Mouse (Mus musculus) myocyte (in vitro differentiated cells): ENCODE measurements at regions not wholly inside any gene's neighbourhood (a gene's known extent, or its start where the extent isn't known, plus 50 kb on each side); places are given as distances from the start of the nearest gene placed in this dataset.

ENCODE experiments used
- H3K27me3 ChIP-seq: one replicate; pipeline ENCODE4 v1.6.1; 2011; ENCODE audit not compliant: control insufficient read depth, insufficient read depth, insufficient read length
- H3K36me3 ChIP-seq: one replicate; pipeline ENCODE4 v1.6.1; 2011; ENCODE audit not compliant: control insufficient read depth, insufficient read depth
- H3K4me2 ChIP-seq: one replicate; pipeline ENCODE4 v1.6.1; 2011; ENCODE audit warnings: low read depth, control low read depth
- H3K4me3 ChIP-seq: one replicate; pipeline ENCODE4 v1.5.1; 2011; ENCODE audit warnings: mild to moderate bottlenecking, control low read depth, moderate library complexity
- H3K79me2 ChIP-seq: one replicate; pipeline ENCODE4 v1.6.1; 2011; ENCODE audit not compliant: control insufficient read depth, insufficient read depth
- H3ac ChIP-seq: one replicate; pipeline ENCODE4 v1.6.1; 2011; ENCODE audit not compliant: control insufficient read depth, insufficient read length
- CEBPB ChIP-seq: IDR thresholded peaks from 2 replicates; pipeline ENCODE4 v1.6.1; 2011; ENCODE audit warnings: mild to moderate bottlenecking, moderate library complexity; ENCODE audit not compliant: poor library complexity, insufficient read depth, severe bottlenecking
- E2F4 ChIP-seq: IDR thresholded peaks from one replicate; pipeline ENCODE4 v1.6.1; 2011; ENCODE audit warnings: mild to moderate bottlenecking, control low read depth, moderate library complexity; ENCODE audit not compliant: insufficient read depth
- MAX ChIP-seq: IDR thresholded peaks from one replicate; pipeline ENCODE4 v1.6.1; 2011; ENCODE audit warnings: low read depth, mild to moderate bottlenecking, control low read depth
- MYOD1 ChIP-seq, 3 experiments: IDR thresholded peaks; one replicate each; pipeline ENCODE4 v1.6.1; 2011; ENCODE audit warnings: control low read depth in 2 of 3, low read depth in 2 of 3, mild to moderate bottlenecking in 2 of 3, moderate library complexity in 1 of 3; ENCODE audit not compliant: insufficient read length in 2 of 3, control insufficient read depth in 1 of 3
- MYOG ChIP-seq, 3 experiments: IDR thresholded peaks; one replicate each; pipeline ENCODE4 v1.6.1; 2011; ENCODE audit warnings: control low read depth in 2 of 3, low read depth in 2 of 3, mild to moderate bottlenecking in 2 of 3; ENCODE audit not compliant: insufficient read length in 2 of 3, control insufficient read depth in 1 of 3, insufficient read depth in 1 of 3
- POLR2A ChIP-seq: IDR thresholded peaks from one replicate; pipeline ENCODE4 v1.6.1; 2011; ENCODE audit warnings: low read depth, mild to moderate bottlenecking, control low read depth, moderate library complexity; ENCODE audit not compliant: insufficient read length
- POLR2AphosphoS2 ChIP-seq: IDR thresholded peaks from one replicate; pipeline ENCODE4 v1.6.1; 2011; ENCODE audit warnings: low read depth, control low read depth; ENCODE audit not compliant: insufficient read length
- REST ChIP-seq: IDR thresholded peaks from one replicate; pipeline ENCODE4 v1.6.1; 2011; ENCODE audit warnings: mild to moderate bottlenecking, control low read depth, moderate library complexity; ENCODE audit not compliant: insufficient read depth, insufficient read length
- SRF ChIP-seq: IDR thresholded peaks from one replicate; pipeline ENCODE4 v1.6.1; 2011; ENCODE audit warnings: low read depth; ENCODE audit not compliant: control insufficient read depth, insufficient read length
- TCF12 ChIP-seq: IDR thresholded peaks from one replicate; pipeline ENCODE4 v1.6.1; 2011; ENCODE audit warnings: mild to moderate bottlenecking, control low read depth; ENCODE audit not compliant: poor library complexity, insufficient read depth, severe bottlenecking
- TCF3 ChIP-seq: IDR thresholded peaks from one replicate; pipeline ENCODE4 v1.6.1; 2011; ENCODE audit warnings: low read depth, control low read depth; ENCODE audit not compliant: insufficient read length
- USF1 ChIP-seq: IDR thresholded peaks from one replicate; pipeline ENCODE4 v1.6.1; 2011; ENCODE audit warnings: low read depth, mild to moderate bottlenecking, control low read depth, moderate library complexity

DNA sequence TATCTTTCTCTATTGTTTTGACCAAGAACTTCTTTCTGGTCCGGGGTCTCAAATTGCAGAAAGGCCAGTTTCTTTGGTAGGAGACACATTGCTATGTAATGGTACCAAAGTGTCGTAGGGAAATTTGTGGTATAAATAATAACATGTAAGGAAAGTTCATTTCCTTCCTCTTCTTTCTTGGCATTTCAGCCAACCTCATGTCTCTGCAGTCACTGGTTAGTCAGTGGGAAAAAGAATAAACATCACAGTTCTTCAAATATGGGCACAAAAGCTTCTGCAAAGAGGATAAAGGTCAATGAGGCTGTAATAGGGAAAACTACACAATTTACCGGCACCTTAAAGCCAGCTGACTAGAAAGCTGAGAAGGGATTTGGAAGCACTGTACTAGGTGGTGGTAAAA lies 68.5 kb upstream of the Rgs1 start:
- H3K36me3 ChIP-seq, result no peaks in the 10 kb centered on the region
- no peaks in the 10 kb centered on the region for H3K79me2 ChIP-seq
- H3ac ChIP-seq, result no peak overlapping the region
- H3K4me2 ChIP-seq, result no peak overlapping the region
- H3K27me3 ChIP-seq, result no peaks in the 10 kb centered on the region
- TF ChIP-seq TCF12 (no peak), MYOG (IDR thresholded peaks at IDR 0.05; ENCODE audit: control insufficient read depth in 1 of 3, insufficient read depth in 1 of 3, insufficient read length in 2 of 3, low read depth in 2 of 3) (no peak), POLR2A (no peak), TCF3 (no peak), REST (no peak), MYOD1 (IDR thresholded peaks at IDR 0.05; ENCODE audit: control insufficient read depth in 1 of 3, insufficient read length in 2 of 3, low read depth in 2 of 3) (no peak), CEBPB (no peak), USF1 (no peak), POLR2AphosphoS2 (no peak), MAX (no peak), SRF (no peak), E2F4 (no peak)
- H3K4me3 ChIP-seq, result no peak overlapping the region

DNA sequence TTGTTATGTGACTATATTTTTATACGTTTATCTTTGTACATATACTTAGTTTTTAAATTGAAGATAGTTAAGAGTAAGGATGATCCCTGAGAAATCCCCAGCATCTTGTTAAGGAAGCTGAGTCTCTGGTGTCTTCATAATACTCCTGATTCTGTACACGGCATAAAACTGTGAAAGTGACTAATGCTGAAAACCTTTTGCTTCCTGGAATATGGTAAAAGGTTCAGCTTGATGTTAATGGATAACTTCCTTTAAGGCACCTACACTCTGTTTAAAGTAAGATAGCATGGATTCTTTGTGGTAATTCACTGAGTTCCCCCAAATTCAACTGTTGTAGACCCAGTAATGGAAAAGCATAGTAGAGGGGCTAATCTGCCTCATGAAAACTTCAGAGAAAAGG lies 67.2 kb upstream of the Rgs1 start:
- Histone ChIP-seq H3K4me2 (no peak overlapping the region), H3K4me3 (no peak overlapping the region), H3ac (no peak overlapping the region), H3K36me3 (no peaks in the 10 kb centered on the region), H3K27me3 (no peaks in the 10 kb centered on the region), H3K79me2 (no peaks in the 10 kb centered on the region)
- TF ChIP-seq POLR2AphosphoS2 (no peak), TCF12 (no peak), CEBPB (no peak), REST (no peak), TCF3 (no peak), E2F4 (no peak), MYOG (IDR thresholded peaks at IDR 0.05; ENCODE audit: control insufficient read depth in 1 of 3, insufficient read depth in 1 of 3, insufficient read length in 2 of 3, low read depth in 2 of 3) (no peak), USF1 (no peak), MAX (no peak), MYOD1 (IDR thresholded peaks at IDR 0.05; ENCODE audit: control insufficient read depth in 1 of 3, insufficient read length in 2 of 3, low read depth in 2 of 3) (no peak), SRF (no peak), POLR2A (no peak)

DNA sequence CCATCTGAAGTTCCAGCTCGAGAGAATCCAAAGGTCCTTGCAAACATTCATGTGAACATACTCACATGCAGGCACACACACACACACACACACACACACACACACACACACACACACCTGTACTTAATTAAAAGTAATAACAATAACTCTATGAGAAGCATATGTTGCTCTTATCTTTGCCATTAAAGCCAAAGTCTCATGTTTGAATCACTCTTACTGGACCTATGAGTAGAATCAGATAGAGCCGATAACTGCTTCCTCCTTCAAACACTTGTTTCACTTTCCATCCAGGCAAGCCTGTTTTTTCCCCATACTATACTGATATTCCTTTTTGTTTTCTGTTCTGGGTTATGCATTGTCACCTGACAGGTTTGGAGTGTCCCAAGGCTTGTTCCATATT lies 65.3 kb upstream of the Rgs1 start:
- no peaks in the 10 kb centered on the region for H3K36me3 ChIP-seq
- H3ac ChIP-seq, result no peak overlapping the region
- no peak overlapping the region for H3K4me3 ChIP-seq
- no peak overlapping the region for H3K4me2 ChIP-seq
- TF ChIP-seq USF1 (no peak), POLR2AphosphoS2 (no peak), MYOG (IDR thresholded peaks at IDR 0.05; ENCODE audit: control insufficient read depth in 1 of 3, insufficient read depth in 1 of 3, insufficient read length in 2 of 3, low read depth in 2 of 3) (no peak), SRF (no peak), E2F4 (no peak), MAX (no peak), MYOD1 (IDR thresholded peaks at IDR 0.05; ENCODE audit: control insufficient read depth in 1 of 3, insufficient read length in 2 of 3, low read depth in 2 of 3) (no peak), POLR2A (no peak), TCF3 (no peak), TCF12 (no peak), REST (no peak), CEBPB (no peak)
- H3K27me3 ChIP-seq, result no peaks in the 10 kb centered on the region
- H3K79me2 ChIP-seq, result no peaks in the 10 kb centered on the region

DNA sequence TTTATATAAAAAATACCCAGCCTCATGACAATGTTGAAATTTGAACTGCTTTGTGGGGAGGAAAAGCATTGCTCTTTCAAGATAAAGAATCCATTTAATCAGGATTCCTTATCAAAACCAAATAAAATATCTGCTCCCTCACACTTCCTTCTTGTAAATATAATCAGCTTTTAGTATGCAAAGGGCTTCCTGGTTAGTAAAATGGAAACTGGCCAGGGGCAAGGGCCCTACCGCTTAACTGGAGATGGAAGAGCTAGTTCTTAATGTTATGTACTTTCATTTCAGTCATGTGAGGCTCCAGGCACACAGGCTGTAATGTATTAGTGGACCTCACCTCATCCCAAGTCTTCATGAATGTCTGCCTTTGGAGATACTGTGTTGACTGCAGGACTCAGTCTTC lies 64.3 kb upstream of the Rgs1 start:
- Histone ChIP-seq H3K4me2 (no peak overlapping the region), H3ac (no peak overlapping the region), H3K79me2 (no peaks in the 10 kb centered on the region), H3K27me3 (no peaks in the 10 kb centered on the region), H3K4me3 (no peak overlapping the region), H3K36me3 (no peaks in the 10 kb centered on the region)
- TF ChIP-seq MYOG (IDR thresholded peaks at IDR 0.05; ENCODE audit: control insufficient read depth in 1 of 3, insufficient read depth in 1 of 3, insufficient read length in 2 of 3, low read depth in 2 of 3), result no peak

DNA sequence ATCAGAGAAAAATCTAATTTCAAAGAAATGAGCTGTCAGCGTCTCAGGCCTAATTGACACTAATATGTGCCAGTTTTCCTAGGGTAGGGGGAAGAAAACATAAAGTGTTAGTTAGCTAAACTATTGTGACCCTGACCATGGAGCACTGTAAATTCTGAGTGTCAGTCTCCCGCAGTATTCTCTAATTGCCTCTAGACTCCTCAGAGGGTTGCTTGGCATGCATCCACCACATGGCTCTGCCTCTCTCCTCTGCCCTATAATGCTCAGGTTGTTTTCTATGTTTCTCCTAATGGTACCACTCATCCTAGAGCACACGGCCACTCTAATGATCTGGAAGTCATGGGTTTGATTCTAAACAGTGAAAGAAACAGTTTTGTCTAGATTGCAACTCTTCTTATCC lies 60.9 kb upstream of the Rgs1 start:
- H3K79me2 ChIP-seq, result no peaks in the 10 kb centered on the region
- no peak for TF ChIP-seq CEBPB
- no peak for TF ChIP-seq USF1
- no peak overlapping the region for H3K4me2 ChIP-seq
- no peak overlapping the region for H3K4me3 ChIP-seq
- H3K27me3 ChIP-seq, result no peaks in the 10 kb centered on the region
- H3K36me3 ChIP-seq, result no peaks in the 10 kb centered on the region
- no peak overlapping the region for H3ac ChIP-seq
